Mouse (Mus musculus) natural killer cell, adult 2 months (primary cell): Measurements from ENCODE around the gene Mapk9.
A peak's percentile ranks its signal among the peaks of the same experiment; 100 is the strongest.

Experiments used
- DNase-seq, 2 experiments: peaks; one replicate each; pipeline ENCODE4 v3.0.0; 2022; ENCODE audit warnings: low spot score in 2 of 2

Mapk9 gene

DNA sequence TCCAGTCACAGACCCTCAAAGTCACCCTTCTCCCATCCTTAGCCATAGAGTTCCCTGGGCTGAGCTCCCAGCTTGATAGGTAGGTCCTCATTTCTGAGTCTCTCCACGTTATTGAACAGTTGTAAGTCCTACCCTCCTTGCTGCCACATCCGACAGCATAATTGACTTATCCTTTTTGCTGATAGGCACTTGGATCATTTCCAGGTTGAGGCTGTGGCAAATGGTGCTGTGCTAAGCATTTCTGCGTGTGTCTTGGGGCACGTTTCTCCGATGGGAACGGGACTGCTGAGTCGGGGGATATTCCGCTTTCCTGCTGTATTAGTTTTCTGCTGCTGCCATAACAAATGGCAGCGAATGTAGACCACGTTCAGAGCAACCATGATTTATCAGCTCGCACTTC is 47.3 kb downstream of the Mapk9 start:
- DNase-seq = no peak

DNA sequence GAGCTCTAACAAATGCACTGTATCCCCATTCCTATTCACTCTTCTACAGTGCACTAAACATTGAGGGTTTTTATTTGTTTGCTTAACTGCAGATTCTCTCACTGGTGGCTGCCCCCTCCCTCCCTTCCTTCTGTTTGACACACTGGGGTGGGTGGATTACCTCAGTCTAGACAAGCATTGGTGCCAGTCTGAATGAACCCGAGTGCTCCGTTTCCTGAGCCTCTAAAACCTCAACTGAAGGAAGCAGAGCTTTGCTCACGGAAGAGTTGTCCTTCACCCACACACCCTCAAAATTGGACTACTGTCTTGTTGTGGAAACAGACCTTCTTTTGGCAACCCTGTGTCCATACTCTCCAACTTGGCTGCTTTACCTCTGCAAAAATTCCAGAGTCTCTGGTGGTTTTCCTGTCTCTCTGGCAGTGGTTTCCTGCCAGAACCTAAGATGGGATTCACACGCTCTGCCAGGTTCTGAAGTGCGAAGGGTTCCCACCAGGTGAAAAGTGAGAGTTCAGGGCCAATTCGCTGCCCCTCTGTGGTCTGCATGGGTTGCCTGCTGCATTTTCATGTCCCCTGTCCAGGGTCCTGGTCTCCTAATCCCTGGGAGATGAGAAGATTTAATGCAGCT is 49.5 kb downstream of the Mapk9 start:
- no peak for DNase-seq

DNA sequence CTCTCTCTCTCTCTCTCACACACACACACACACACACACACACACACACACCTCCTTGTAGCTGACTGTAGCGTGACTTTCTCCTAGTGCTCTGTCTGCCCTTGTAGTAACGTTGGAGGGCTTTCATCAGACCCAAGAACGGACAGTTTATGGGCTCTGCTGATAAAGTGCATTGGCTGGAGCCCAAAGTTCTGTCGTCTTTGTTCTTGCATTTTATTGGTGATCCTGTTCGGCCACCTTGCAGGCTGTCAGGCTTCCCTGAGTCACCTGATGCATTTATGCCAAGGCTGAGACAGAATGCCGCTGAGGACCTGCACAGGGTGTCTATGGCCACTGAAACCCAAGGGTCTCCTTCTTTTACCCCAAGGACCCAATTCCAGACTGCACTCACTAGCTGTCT is 53.5 kb downstream of the Mapk9 start:
- no peak for DNase-seq

DNA sequence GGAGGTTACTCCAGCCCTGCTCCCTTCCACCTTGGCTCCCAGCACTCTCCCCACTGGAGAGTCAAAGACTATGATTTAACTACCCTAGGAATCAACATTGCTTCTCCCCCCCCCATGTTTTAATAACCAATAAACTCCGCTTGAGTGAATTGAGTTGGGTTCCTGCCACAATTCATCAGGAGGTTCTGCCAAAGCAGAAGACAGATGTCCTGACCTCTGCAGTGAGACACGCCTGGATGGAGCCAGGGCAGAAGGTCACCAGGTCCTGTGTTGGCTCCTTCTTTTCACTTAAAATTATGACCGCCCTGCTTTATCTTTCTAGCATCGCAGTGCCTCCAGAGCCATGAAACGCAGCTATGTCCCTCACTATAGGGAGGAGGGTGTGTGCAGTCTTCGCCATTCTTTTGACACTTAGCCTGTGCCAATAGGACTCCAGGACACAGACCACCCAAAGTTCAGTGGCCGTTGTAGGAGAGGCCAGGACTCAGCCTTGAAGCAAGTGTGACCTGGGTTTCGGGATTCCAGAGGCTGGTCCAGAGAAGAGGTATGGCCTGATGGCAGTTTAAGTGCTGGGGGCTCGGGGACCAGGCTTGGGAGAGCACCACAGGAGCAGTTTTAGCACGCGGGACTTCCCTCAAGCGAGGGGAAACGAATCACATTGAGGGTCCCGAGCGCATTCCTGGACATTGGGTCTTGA is 54.6 kb downstream of the Mapk9 start:
- no peak for DNase-seq

DNA sequence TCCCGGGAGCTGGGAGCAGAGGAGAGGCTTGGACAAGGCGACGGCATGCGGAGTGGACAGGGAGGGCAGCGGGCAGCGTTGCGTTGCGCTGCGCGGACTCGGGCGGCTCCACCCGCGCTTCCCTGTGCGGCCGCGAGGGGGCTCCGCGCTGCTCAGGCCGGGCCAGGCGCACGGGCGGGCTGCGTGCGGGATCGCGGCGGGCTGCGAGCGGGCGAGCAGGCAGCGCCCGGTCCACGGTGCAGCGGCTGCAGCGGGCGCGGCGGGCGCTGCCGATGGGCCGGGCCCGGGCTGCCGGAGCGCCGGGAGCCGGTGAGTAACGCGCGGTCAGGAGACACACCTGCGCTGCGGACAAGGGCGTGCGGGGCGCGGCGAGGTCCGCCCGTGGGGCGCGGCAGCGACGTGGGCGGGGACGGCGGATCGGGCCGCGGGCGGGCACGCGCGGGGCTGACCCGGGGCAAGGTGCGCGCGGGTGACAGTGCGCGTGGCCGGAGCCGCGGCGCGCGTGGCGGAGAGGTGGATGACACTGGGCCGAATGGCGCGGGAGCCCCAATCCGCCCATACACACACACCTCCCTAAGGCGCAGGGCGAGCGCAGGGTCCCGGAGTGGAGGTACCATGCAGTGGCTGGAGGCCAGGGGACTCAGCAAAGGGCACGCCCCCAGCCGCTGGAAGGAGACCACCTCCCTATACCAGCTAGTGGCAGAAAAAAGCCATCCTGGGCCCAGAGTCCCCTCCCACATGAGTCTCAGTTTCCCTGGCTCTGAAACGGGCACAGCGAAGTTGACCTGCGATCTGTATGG is 55.3 kb downstream of the Mapk9 start, which contains the start of gene Rasgef1c:
Gene Rasgef1c (plus strand): TSS at position 177 of the 800 bp plus-strand sequence.
- DNase-seq = peak; percentile 32 to 47

DNA sequence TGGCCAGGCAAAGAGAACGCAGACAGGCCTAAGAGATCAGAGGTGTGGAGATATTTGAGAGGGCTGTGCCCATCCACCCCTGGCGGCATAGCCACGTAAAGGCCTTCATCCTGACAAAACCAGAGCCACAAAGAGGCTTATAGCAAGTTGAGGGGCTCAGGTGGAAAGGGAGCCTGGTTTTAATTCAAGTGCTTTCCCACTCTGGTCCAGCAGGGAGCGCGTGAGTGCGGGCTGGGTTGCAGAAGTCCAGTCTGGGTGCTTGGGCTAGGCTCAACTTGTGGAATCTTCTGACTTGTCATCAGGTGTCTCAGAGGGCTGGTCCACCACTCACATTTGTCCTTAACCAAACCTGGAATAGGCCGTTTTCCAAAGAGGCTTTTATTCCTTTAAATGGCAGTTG is 56.8 kb downstream of the Mapk9 start:
- DNase-seq = peak; percentile 40 to 55

DNA sequence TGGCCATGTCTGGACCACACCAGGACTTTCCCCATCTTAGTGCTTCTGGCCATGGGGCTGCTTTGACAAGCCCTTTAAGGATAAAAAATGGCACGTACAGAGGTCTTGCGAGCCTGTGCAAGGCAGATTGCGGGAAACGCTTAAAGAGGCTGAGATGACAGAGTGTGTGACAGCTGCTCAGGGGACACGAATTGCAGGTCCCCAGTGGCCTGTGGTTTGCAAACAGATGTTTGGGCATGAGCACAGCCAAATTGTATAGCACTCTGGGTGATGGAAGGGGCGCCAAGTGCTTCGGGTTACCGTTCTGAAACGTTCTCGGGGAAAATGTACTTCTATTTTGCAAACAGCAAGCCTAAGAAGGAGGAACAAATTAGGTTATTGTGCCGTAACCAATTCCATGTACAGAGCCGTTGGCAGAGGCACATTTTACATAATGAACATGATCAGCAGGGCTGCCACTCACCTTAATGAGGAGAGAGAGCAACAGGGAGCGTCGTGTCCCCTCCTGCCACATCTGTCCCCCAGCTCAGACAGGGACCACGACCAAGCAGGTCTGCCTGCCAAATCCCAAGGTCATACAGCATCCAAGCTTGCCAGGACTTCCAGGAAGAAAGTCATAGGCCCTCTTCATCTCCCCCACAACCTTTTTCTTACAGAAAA is 72.1 kb downstream of the Mapk9 start:
- no peak for DNase-seq

DNA sequence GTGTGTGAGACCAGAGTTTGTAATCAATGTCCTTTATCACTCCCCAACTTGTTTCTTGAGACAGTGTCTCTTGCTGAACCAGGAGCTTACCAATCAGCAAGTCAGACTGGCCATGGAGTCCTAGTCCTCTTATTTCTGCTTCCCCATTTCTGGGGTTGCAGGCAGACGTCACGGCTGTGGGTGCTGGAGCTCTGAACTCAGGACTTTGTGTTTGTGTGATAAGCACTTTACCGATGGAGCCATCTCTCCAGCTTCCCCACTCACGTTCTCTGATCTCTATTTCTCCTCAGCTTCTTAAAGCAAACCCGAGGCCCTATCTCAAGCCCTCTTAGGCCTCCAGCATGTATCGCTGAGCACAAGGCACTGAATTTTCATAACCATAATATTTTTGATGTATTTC is 72.8 kb downstream of the Mapk9 start:
- DNase-seq = no peak

DNA sequence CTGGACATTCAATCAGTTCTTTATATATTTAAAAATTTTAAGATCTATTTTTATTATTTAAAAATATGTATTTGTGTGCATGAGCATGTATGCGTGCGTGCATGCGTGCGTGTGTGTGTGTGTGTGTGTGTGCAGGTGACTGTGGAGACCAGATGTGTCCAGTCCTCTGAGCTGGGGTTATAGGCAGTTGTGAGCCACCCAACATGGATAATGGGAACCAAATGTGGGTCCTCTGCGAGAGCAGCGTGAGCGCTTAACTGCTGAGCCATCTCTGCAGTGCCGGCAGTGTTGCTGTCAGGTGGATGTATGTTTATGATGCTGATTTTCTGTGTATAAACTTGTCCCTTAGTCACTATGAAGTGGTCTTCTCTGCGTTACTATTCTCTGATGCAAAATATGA is 77.0 kb downstream of the Mapk9 start:
- no peak for DNase-seq

DNA sequence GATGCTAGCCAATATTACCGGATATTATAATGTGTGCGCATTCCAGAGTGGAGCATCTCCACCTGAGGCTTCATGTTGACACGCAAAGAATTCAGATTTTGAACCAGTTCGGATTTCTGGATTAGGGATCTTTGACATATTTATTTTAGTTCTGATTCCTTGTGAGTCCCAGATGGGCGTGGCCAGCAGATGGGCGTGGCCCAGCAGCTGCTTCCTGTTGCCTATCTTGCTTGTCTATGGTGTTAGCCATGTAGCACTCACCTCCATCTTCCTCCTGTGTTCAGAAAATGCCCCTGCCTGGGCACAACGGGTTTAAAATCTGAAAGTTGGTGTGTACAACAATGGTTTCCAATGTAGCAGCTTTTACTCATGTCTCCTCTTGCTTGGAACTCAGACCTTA is 79.6 kb downstream of the Mapk9 start:
- DNase-seq = no peak

DNA sequence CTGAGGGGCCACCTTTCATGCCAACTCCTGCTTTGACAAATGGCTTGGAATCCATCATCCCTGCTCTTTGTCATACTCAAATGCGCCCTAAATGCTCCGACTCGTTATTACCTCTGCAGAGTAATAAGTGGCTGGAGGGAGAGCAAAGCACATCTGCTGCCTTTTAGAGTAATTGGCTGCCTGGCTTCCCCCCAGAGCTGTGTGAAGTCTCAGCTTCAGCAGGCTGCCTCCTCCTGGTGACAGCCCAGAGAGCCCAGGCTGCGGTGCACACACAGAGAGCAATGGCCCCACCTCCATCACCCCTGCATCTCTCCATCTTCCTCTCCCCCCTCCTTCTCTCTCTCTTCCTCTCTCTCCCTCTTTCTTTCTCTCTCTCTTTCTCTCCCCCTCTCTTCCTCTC is 80.6 kb downstream of the Mapk9 start:
- DNase-seq = no peak

DNA sequence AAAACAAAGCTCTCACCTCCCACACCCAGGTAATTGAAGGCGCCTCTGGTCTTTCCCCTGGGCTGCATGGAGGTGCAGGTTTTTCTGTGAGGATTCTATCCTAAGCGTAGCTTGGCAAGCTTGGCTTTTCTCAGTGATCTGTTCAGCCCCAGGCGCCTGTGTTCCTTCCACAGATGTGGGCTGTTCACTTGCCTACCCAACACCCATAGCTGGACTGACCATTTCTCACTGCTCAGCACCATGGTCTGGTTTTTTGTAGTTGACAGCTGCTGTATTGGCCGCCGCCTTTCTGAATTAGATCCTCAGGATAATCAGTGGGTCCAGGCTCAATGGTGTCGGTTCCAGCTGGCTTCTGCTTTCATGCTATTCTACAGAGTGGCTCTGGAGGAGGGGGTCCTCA is 81.1 kb downstream of the Mapk9 start:
- no peak for DNase-seq

DNA sequence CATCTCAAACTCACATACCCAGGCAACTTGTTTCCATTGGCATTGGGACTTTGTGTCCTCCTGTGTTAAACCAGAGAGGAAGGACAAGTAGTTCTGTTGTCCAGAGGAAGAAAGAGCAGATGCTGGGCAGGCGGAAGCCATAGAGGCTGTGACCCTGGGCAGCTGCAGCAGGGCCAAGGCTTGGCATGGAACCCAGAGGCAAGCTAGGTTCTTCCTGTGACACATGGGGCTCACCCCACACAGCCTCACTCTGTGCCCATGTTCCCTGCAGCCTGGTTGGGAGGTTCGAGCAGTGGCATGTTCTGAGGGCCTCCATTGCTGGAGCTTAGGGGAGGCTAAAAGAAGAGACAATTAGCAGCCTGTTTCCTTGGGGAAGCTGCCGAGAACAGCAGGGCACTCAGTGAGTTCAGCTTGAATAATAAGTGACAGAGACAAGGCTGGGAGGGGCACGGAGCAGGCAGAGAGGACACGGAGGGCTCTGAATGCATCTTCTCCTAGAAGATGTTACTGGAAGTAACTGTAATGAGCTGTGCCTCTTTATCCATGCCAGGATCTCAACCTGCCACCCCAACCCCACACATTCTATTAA is 84.6 kb downstream of the Mapk9 start:
- no peak for DNase-seq

DNA sequence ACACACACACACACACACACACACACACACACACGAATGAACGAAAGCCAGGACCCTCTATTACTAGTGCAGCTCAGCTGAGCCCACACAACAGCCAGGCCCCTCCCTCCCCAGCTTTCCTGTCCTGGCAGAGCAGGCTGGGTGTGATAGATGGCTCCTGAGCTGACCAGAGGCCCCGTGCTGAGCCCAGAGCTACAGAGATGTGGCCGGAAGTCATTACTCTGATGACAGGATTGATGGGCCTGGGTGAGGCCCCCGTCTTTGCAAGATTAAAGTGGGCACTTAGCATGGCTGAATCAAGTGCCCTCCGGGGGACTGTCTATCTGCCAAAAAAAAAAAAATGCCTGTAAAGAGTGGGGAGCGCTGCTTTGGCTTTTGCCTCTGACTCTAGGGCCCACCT is 85.3 kb downstream of the Mapk9 start:
- DNase-seq = no peak

DNA sequence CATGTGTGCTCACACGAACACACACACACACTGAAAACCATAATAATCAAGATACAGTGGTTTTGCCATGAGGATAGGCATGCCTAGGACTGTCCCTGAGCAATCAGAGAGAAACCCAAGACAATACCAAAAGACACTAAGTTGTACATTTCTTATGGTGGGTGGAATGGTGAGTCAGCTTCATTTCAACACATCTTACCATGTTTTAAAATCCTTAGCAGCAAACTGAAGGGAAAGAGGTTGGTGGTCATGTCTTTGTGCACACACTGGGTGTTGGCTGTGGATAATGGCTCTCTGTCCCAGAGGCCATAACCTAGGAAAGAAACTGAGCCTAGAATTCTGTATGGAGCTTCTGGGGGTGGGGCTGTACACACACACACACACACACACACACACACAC is 87.3 kb downstream of the Mapk9 start:
- no peak for DNase-seq

DNA sequence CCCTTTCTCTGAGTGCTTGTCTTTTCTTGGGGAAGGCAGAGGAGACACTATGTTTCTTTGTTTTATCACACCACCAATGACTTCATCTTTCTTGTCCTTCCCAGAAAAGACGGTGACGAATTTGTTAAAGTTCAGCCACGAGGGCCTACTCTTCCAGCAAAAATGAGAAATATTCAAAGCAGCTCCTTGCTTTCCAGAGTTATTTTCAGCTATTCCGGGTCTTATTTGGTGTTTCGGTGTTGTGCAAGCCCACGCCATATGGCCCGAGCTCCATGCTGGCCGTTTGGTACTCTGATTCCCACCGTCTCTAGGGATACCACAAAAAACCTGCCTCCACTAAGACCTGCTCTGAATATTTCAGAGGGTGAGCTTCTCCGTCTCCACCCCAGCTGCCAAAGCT is 87.8 kb downstream of the Mapk9 start:
- no peak for DNase-seq
